ENCODE assay signal across 13 mouse cellular contexts in genomic region chr10:41221204-41221603, GRCm38 (mm10).
A peak's percentile ranks its signal among the peaks of the same experiment; 100 is the strongest.
DNase-seq lines count a peak whose midpoint lies in the region; ATAC-seq and TF ChIP-seq lines count a peak whose summit lies in the region.
"Had no signal": no experiment of that assay in that cellular context is flagged by ENCODE, and none has a peak within 500 bp of the region (broad histone marks: within the 10 kb centered on the region; RNA-seq: fewer than 3 reads in every experiment).

No protein-coding gene starts in this region.

- no peak for TF ChIP-seq CTCF in hindbrain, postnatal 0 days (IDR thresholded peaks at IDR 0.05; ENCODE audit: low read depth)

- H3K36me3 ChIP-seq in hindbrain, postnatal 0 days (ENCODE audit: insufficient read depth, low read length), result peaks cover 9% of the 10 kb centered on the region
- no peaks in the 10 kb centered on the region for H3K36me3 ChIP-seq in hindbrain, embryonic 11.5 days (ENCODE audit: control insufficient read depth, insufficient read depth, low read length)
- no peaks in the 10 kb centered on the region for H3K36me3 ChIP-seq in liver, embryonic 16.5 days (ENCODE audit: control insufficient read depth, insufficient read depth)
- H3K36me3 ChIP-seq: embryonic facial prominence, embryonic 15.5 days; stomach, embryonic 15.5 days had no signal

- no peaks in the 10 kb centered on the region for H3K27me3 ChIP-seq in hindbrain, postnatal 0 days (ENCODE audit: insufficient read depth, low read length)
- H3K27me3 ChIP-seq in hindbrain, embryonic 11.5 days (ENCODE audit: control insufficient read depth, insufficient read depth, low read length), result no peaks in the 10 kb centered on the region
- H3K27me3 ChIP-seq in liver, embryonic 16.5 days (ENCODE audit: control insufficient read depth, insufficient read depth, low read depth, low read length), result no peaks in the 10 kb centered on the region
- H3K27me3 ChIP-seq: embryonic facial prominence, embryonic 15.5 days; neural tube, embryonic 12.5 days; stomach, embryonic 15.5 days had no signal

- no peak overlapping the region for H3K4me2 ChIP-seq in hindbrain, postnatal 0 days (ENCODE audit: low read depth, low read length)
- no peak overlapping the region for H3K4me2 ChIP-seq in hindbrain, embryonic 11.5 days (replicated peaks; ENCODE audit: low read depth, low read length)
- H3K4me2 ChIP-seq in liver, embryonic 16.5 days (ENCODE audit: low read depth, low read length), result no peak overlapping the region
- H3K4me2 ChIP-seq: embryonic facial prominence, embryonic 15.5 days; midbrain, embryonic 11.5 days; neural tube, embryonic 12.5 days; stomach, embryonic 15.5 days had no signal

- H3K4me1 ChIP-seq in hindbrain, postnatal 0 days (ENCODE audit: insufficient read depth, low read length), result no peaks in the 10 kb centered on the region
- no peaks in the 10 kb centered on the region for H3K4me1 ChIP-seq in hindbrain, embryonic 11.5 days (replicated peaks; ENCODE audit: control insufficient read depth, insufficient read depth, low read length)
- peaks cover 11% of the 10 kb centered on the region for H3K4me1 ChIP-seq in liver, embryonic 16.5 days (ENCODE audit: control insufficient read depth, low read depth, low read length)
- H3K4me1 ChIP-seq: embryonic facial prominence, embryonic 15.5 days; neural tube, embryonic 12.5 days; stomach, embryonic 15.5 days had no signal

- H3K4me3 ChIP-seq in hindbrain, postnatal 0 days (ENCODE audit: low read length), result no peak overlapping the region
- no peak overlapping the region for H3K4me3 ChIP-seq in hindbrain, embryonic 11.5 days (ENCODE audit: low read depth, low read length)
- H3K4me3 ChIP-seq in liver, embryonic 16.5 days (ENCODE audit: low read depth, low read length), result no peak overlapping the region
- H3K4me3 ChIP-seq: embryonic facial prominence, embryonic 15.5 days; neural tube, embryonic 12.5 days; stomach, embryonic 15.5 days had no signal

- no peak overlapping the region for H3K9ac ChIP-seq in hindbrain, postnatal 0 days (replicated peaks; ENCODE audit: low read length)
- no peak overlapping the region for H3K9ac ChIP-seq in hindbrain, embryonic 11.5 days (ENCODE audit: low read depth, low read length)
- no peak overlapping the region for H3K9ac ChIP-seq in liver, embryonic 16.5 days (ENCODE audit: low read depth, low read length)
- H3K9ac ChIP-seq: embryonic facial prominence, embryonic 15.5 days; neural tube, embryonic 12.5 days; stomach, embryonic 15.5 days had no signal

- ATAC-seq in hindbrain, postnatal 0 days, result no peak
- no peak for ATAC-seq in hindbrain, embryonic 11.5 days (ENCODE audit: low FRiP score)
- peak; percentile 13; the same call in 1 of the 2 replicates for ATAC-seq in liver, embryonic 16.5 days (ENCODE audit: low read depth)

- WGBS in hindbrain, postnatal 0 days, result 47% methylated on average over 4 of the region's 4 CpGs
- 80% methylated on average over 4 of the region's 4 CpGs for WGBS in hindbrain, embryonic 11.5 days
- 75% methylated on average over 4 of the region's 4 CpGs for WGBS in liver, embryonic 16.5 days (ENCODE audit: insufficient replicate concordance)

- no peak overlapping the region for H3K27ac ChIP-seq in hindbrain, postnatal 0 days
- no peak overlapping the region for H3K27ac ChIP-seq in hindbrain, embryonic 11.5 days (ENCODE audit: low read depth, low read length)
- H3K27ac ChIP-seq in liver, embryonic 16.5 days (ENCODE audit: low read length), result no peak overlapping the region
- H3K27ac ChIP-seq: embryonic facial prominence, embryonic 15.5 days; neural tube, embryonic 12.5 days; stomach, embryonic 15.5 days had no signal

- no peaks in the 10 kb centered on the region for H3K9me3 ChIP-seq in hindbrain, postnatal 0 days (ENCODE audit: low read length)
- H3K9me3 ChIP-seq in hindbrain, embryonic 11.5 days (ENCODE audit: control insufficient read depth, low read length), result no peaks in the 10 kb centered on the region
- H3K9me3 ChIP-seq in liver, embryonic 16.5 days (replicated peaks; ENCODE audit: control insufficient read depth, low read length), result no peaks in the 10 kb centered on the region
- H3K9me3 ChIP-seq: embryonic facial prominence, embryonic 15.5 days; neural tube, embryonic 12.5 days; stomach, embryonic 15.5 days had no signal

- intact Hi-C loops in left cerebral cortex, postnatal 36 days (cut with DNase I), result no loop called here

- peak; percentile 15 for DNase-seq in adrenal gland, adult 2 months
- no peak for DNase-seq in adrenal gland, postnatal 4 days (ENCODE audit: low spot score in 2 of 2)
- peak; percentile 39 for DNase-seq in hindbrain, postnatal 0 days (ENCODE audit: low spot score)
- no peak for DNase-seq in hindbrain, embryonic 11.5 days (ENCODE audit: low spot score)
- DNase-seq in 3134 (ENCODE audit: extremely low read depth, insufficient read length, low spot score), result peak; percentile 19
- no peak for DNase-seq in right cerebral cortex, postnatal 36 days (ENCODE audit: low spot score in 2 of 2)
- DNase-seq in left cerebral cortex, postnatal 36 days (ENCODE audit: low spot score in 2 of 2), result no peak
- DNase-seq: lung, adult 18-20 months had no signal

Comparison
In these comparisons a context has a peak if more than half of its experiments do, and no peak if none do; other contexts are left out.
1. DNase-seq: peak in adrenal gland, adult 2 months (single experiment), hindbrain, postnatal 0 days (single experiment) and 3134 (single experiment); none in adrenal gland, postnatal 4 days (0 of 2), hindbrain, embryonic 11.5 days (single experiment), right cerebral cortex, postnatal 36 days (0 of 2) and left cerebral cortex, postnatal 36 days (0 of 2).